Mouse (Mus musculus): Measurements from ENCODE around the gene H2al1m.
"Not testable (repeated sequence)": the region's sequence is repeated elsewhere in the genome, so short reads cannot be mapped to it uniquely, and the experiment has no call there.

Gene H2al1m

GRCm38 (mm10) chrX:9327954-9328353 is 44.4 kb downstream of the H2al1m start:
- not testable (repeated sequence) for DNase-seq (ENCODE audit: low spot score)

GRCm38 (mm10) chrX:9332366-9332962 is 48.9 kb downstream of the H2al1m start:
- DNase-seq (ENCODE audit: low spot score): peak; percentile 1

- not testable (repeated sequence) for DNase-seq (ENCODE audit: low spot score)
Observed at GRCm38 (mm10) chrX:9333035-9333434, 49.5 kb downstream of the H2al1m start.

Data from yolk sac, embryonic 10.5 days (tissue).